Mouse (Mus musculus) MEL (cell line): Measurements from ENCODE around the gene Creb3l2. TPM values are rescaled to one million over a fixed set of nuclear protein-coding genes. Genes with fewer than 3 reads are reported as not detected.

Experiments
- DNase-seq: peaks from one replicate; pipeline ENCODE4 v3.0.0; 2011; ENCODE audit warnings: low read depth, low spot score
- H3K27ac ChIP-seq: 2 replicates; pipeline ENCODE4 v1.5.1; 2012; ENCODE audit warnings: low read depth, mild to moderate bottlenecking, control low read depth, low read length, moderate library complexity; ENCODE audit not compliant: control insufficient read depth
- H3K27me3 ChIP-seq, 2 experiments: fragments of 150-350 bp in 1 of 2; sonication (generic) in 1 of 2; 2 replicates each; pipeline ENCODE4 v1.6.1; 2012; ENCODE audit warnings: low read length in 2 of 2, mild to moderate bottlenecking in 2 of 2, improper control_type of control experiment in 1 of 2, moderate library complexity in 1 of 2; ENCODE audit not compliant: insufficient read depth in 2 of 2, control insufficient read depth in 1 of 2
- H3K36me3 ChIP-seq, 2 experiments: 2 replicates each; pipeline ENCODE4 v1.6.1; 2012 to 2014; ENCODE audit warnings: low read length in 2 of 2, improper control_type of control experiment in 1 of 2, inconsistent platforms in 1 of 2, mild to moderate bottlenecking in 1 of 2; ENCODE audit not compliant: insufficient read depth in 2 of 2, control insufficient read depth in 1 of 2
- H3K4me1 ChIP-seq, 2 experiments: fragments of 150-350 bp in 1 of 2; sonication (generic) in 1 of 2; 2 replicates each; pipeline ENCODE4 v1.6.1; 2012; ENCODE audit warnings: low read length in 2 of 2, improper control_type of control experiment in 1 of 2, mild to moderate bottlenecking in 1 of 2; ENCODE audit not compliant: insufficient read depth in 2 of 2, control insufficient read depth in 1 of 2
- H3K4me3 ChIP-seq, 2 experiments: fragments of 150-350 bp in 1 of 2; sonication (generic) in 1 of 2; 2 replicates each; pipeline ENCODE4 v1.5.1; 2012; ENCODE audit warnings: low read depth in 2 of 2, low read length in 2 of 2, mild to moderate bottlenecking in 2 of 2, moderate library complexity in 2 of 2, control low read depth in 1 of 2, improper control_type of control experiment in 1 of 2; ENCODE audit not compliant: control insufficient read depth in 1 of 2, insufficient read depth in 1 of 2
- H3K79me2 ChIP-seq: 2 replicates; pipeline ENCODE4 v1.6.1; 2012; ENCODE audit warnings: mild to moderate bottlenecking, low read length, moderate library complexity; ENCODE audit not compliant: control insufficient read depth, poor library complexity, insufficient read depth
- H3K9ac ChIP-seq: 2 replicates; pipeline ENCODE4 v1.6.1; 2012; ENCODE audit warnings: low read depth, mild to moderate bottlenecking, control low read depth, low read length, moderate library complexity; ENCODE audit not compliant: control insufficient read depth, poor library complexity, severe bottlenecking
- H3K9me3 ChIP-seq: fragments of 150-350 bp; sonication (generic); replicated peaks from 2 replicates; pipeline ENCODE4 v1.6.1; 2012; ENCODE audit warnings: mild to moderate bottlenecking, low read length, improper control_type of control experiment, moderate library complexity; ENCODE audit not compliant: insufficient read depth
- BHLHE40 ChIP-seq: IDR thresholded peaks from 2 replicates; pipeline ENCODE4 v1.6.1; 2012; ENCODE audit warnings: low read depth, mild to moderate bottlenecking, inconsistent platforms, low read length, improper control_type of control experiment, borderline replicate concordance
- CHD1 ChIP-seq: IDR thresholded peaks from 2 replicates; pipeline ENCODE4 v1.6.1; 2012; ENCODE audit warnings: low read depth, mild to moderate bottlenecking, inconsistent platforms, low read length, improper control_type of control experiment
- CHD2 ChIP-seq: IDR thresholded peaks from 2 replicates; pipeline ENCODE4 v1.6.1; 2011; ENCODE audit warnings: low read length, improper control_type of control experiment
- ETS1 ChIP-seq: IDR thresholded peaks from 2 replicates; pipeline ENCODE4 v1.6.1; 2012; ENCODE audit warnings: low read depth, mild to moderate bottlenecking, inconsistent platforms, low read length, improper control_type of control experiment, moderate library complexity
- GABPA ChIP-seq: IDR thresholded peaks from 2 replicates; pipeline ENCODE4 v1.6.1; 2012; ENCODE audit warnings: low read depth, mild to moderate bottlenecking, inconsistent platforms, low read length, improper control_type of control experiment, moderate library complexity
- HCFC1 ChIP-seq: IDR thresholded peaks from 2 replicates; pipeline ENCODE4 v1.6.1; 2012; ENCODE audit warnings: low read depth, mild to moderate bottlenecking, inconsistent platforms, low read length, improper control_type of control experiment, moderate library complexity
- JUND ChIP-seq: IDR thresholded peaks from 2 replicates; pipeline ENCODE4 v1.6.1; 2011; ENCODE audit warnings: low read depth, mild to moderate bottlenecking, improper control_type of control experiment, low read length
- KAT2A ChIP-seq: conservative IDR thresholded peaks from 2 replicates; pipeline ENCODE4 v1.6.1; 2012; ENCODE audit warnings: low read depth, low read length, improper control_type of control experiment, inconsistent platforms
- MAFK ChIP-seq: IDR thresholded peaks from 2 replicates; pipeline ENCODE4 v1.6.1; 2011; ENCODE audit warnings: low read depth, mild to moderate bottlenecking, low read length, improper control_type of control experiment, borderline replicate concordance
- MAX ChIP-seq: IDR thresholded peaks from 2 replicates; pipeline ENCODE4 v1.6.1; 2011; ENCODE audit warnings: low read length, improper control_type of control experiment
- MEF2A ChIP-seq: IDR thresholded peaks from 2 replicates; pipeline ENCODE4 v1.6.1; 2014; ENCODE audit warnings: low read depth, mild to moderate bottlenecking, inconsistent platforms, low read length, improper control_type of control experiment; ENCODE audit not compliant: poor library complexity, insufficient replicate concordance, severe bottlenecking; ENCODE audit errors: extremely low read depth
- MYB ChIP-seq: IDR thresholded peaks from 2 replicates; pipeline ENCODE4 v1.6.1; 2011; ENCODE audit warnings: mild to moderate bottlenecking, low read depth, low read length, improper control_type of control experiment
- NELFE ChIP-seq: IDR thresholded peaks from 2 replicates; pipeline ENCODE4 v1.6.1; 2011; ENCODE audit warnings: low read depth, low read length, improper control_type of control experiment
- POLR2A ChIP-seq, 2 experiments: IDR thresholded peaks; 2 replicates each; pipeline ENCODE4 v1.6.1; 2011 to 2012; ENCODE audit warnings: low read length in 2 of 2, mild to moderate bottlenecking in 2 of 2, control low read depth in 1 of 2, improper control_type of control experiment in 1 of 2, low read depth in 1 of 2, moderate library complexity in 1 of 2; ENCODE audit not compliant: control insufficient read depth in 1 of 2, insufficient read depth in 1 of 2, poor library complexity in 1 of 2
- POLR2AphosphoS2 ChIP-seq: IDR thresholded peaks from 2 replicates; pipeline ENCODE4 v1.6.1; 2011; ENCODE audit warnings: low read length, improper control_type of control experiment
- RCOR1 ChIP-seq: IDR thresholded peaks from 2 replicates; pipeline ENCODE4 v1.6.1; 2012; ENCODE audit warnings: low read depth, mild to moderate bottlenecking, inconsistent platforms, low read length, improper control_type of control experiment
- SIN3A ChIP-seq: IDR thresholded peaks from 2 replicates; pipeline ENCODE4 v1.6.1; 2012; ENCODE audit warnings: low read length, improper control_type of control experiment, inconsistent platforms
- SMC3 ChIP-seq: IDR thresholded peaks from 2 replicates; pipeline ENCODE4 v1.6.1; 2011; ENCODE audit warnings: low read depth, low read length, improper control_type of control experiment
- TBP ChIP-seq: IDR thresholded peaks from 2 replicates; pipeline ENCODE4 v1.8.0; 2011; ENCODE audit warnings: low read depth, low read length, improper control_type of control experiment
- TCF12 ChIP-seq: IDR thresholded peaks from 2 replicates; pipeline ENCODE4 v1.6.1; 2014; ENCODE audit warnings: low read depth, mild to moderate bottlenecking, inconsistent platforms, low read length, improper control_type of control experiment, moderate library complexity
- USF1 ChIP-seq: IDR thresholded peaks from 2 replicates; pipeline ENCODE4 v1.6.1; 2014; ENCODE audit warnings: low read depth, mild to moderate bottlenecking, inconsistent platforms, low read length, improper control_type of control experiment, moderate library complexity
- ZC3H11A ChIP-seq: IDR thresholded peaks from 2 replicates; pipeline ENCODE4 v1.6.1; 2012; ENCODE audit warnings: low read depth, mild to moderate bottlenecking, inconsistent platforms, low read length, improper control_type of control experiment
- ZMIZ1 ChIP-seq: IDR thresholded peaks from 2 replicates; pipeline ENCODE4 v1.6.1; 2012; ENCODE audit warnings: low read depth, mild to moderate bottlenecking, inconsistent platforms, low read length, improper control_type of control experiment, moderate library complexity
- polyA plus RNA-seq, 2 experiments: library from polyadenylated mRNA; stranded (reverse) in 1 of 2; unstranded in 1 of 2; fragments of >175 nt in 1 of 2; fragments of >200 nt in 1 of 2; gene quantifications; 2 replicates each; pipeline versions ENCODE4 v1.2.1 to v1.2.4; 2012; ENCODE audit warnings: low replicate concordance in 2 of 2, low read depth in 1 of 2; ENCODE audit not compliant: insufficient read length in 2 of 2, insufficient read depth in 1 of 2, missing spikeins in 1 of 2
- total RNA-seq: library from RNA; depleted of rRNA; stranded (reverse); fragments of 300-350 nt; gene quantifications from 2 replicates; pipeline ENCODE4 v1.2.3, GENCODE M21; 2012; rRNA removed

Gene Creb3l2
- not detected in 2 replicates for total RNA-seq
- not detected for polyA plus RNA-seq

- Histone ChIP-seq H3K9ac (no peak within 1 kb of the TSS), H3K36me3 (no peaks in the 10 kb centered on the region), H3K4me1 (no peaks in the 10 kb centered on the region), H3K79me2 (no peaks in the 10 kb centered on the region), H3K4me3 (no peak within 1 kb of the TSS), H3K9me3 (no peaks in the 10 kb centered on the region), H3K27ac (no peak within 1 kb of the TSS), H3K27me3 (no peaks in the 10 kb centered on the region)
- no peak for DNase-seq
- TF ChIP-seq MEF2A (no peak), KAT2A (no peak), MAX (no peak), TBP (no peak), POLR2A (IDR thresholded peaks at IDR 0.05; ENCODE audit: control insufficient read depth in 1 of 2, insufficient read depth in 1 of 2, low read depth in 1 of 2, low read length in 2 of 2, poor library complexity in 1 of 2) (no peak)
These were observed at the start of gene Creb3l2 for GRCm38 (mm10) chr6:37442041-37442667. Gene Creb3l2 (minus strand): TSS chr6:37442146.

DNA sequence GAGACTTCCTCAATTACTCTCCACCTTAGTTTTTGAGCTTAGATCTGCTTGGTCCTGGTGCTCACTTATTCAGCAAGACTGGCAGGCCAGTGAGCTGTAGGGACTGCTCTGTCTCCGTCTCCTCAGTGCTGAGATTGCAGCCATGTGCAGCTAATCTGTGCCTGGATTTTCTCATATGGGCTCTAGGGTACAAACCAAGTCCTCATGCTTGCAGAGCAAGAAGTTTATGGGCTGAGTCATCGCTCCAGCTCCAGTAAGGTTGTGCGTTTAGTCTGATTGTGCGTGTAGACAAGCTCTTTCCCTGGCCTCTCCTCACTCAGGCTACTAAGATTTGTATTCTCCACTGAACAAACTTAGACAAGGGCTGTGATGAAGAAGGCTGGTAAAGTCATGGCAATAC is 44.6 kb upstream of the Creb3l2 start:
- no peak for DNase-seq
- Histone ChIP-seq H3K36me3 (no peaks in the 10 kb centered on the region), H3K79me2 (no peaks in the 10 kb centered on the region), H3K4me1 (no peaks in the 10 kb centered on the region), H3K27me3 (no peaks in the 10 kb centered on the region), H3K9ac (no peak overlapping the region), H3K9me3 (no peaks in the 10 kb centered on the region), H3K27ac (no peak overlapping the region)
- TF ChIP-seq POLR2AphosphoS2 (no peak), NELFE (no peak), POLR2A (IDR thresholded peaks at IDR 0.05; ENCODE audit: control insufficient read depth in 1 of 2, insufficient read depth in 1 of 2, low read depth in 1 of 2, low read length in 2 of 2, poor library complexity in 1 of 2) (no peak), MAFK (no peak), RCOR1 (no peak), SIN3A (no peak), BHLHE40 (no peak), CHD1 (no peak), CHD2 (no peak), MYB (no peak), ZC3H11A (no peak), SMC3 (no peak), MAX (no peak), TCF12 (no peak), JUND (no peak), GABPA (no peak), ZMIZ1 (no peak), HCFC1 (no peak), USF1 (no peak), ETS1 (no peak)
- TF ChIP-seq, all 39 proteins: peak for 0
- H3K4me3 ChIP-seq, result no peak overlapping the region
